Mouse (Mus musculus): ENCODE results near the gene Dlx4. TPM values are rescaled to one million over a fixed set of nuclear protein-coding genes. Genes with fewer than 3 reads are reported as not detected.

Dlx4 gene
- total and polyA plus RNA-seq, 3 experiments = 0.05 TPM; not detected in 2

DNA sequence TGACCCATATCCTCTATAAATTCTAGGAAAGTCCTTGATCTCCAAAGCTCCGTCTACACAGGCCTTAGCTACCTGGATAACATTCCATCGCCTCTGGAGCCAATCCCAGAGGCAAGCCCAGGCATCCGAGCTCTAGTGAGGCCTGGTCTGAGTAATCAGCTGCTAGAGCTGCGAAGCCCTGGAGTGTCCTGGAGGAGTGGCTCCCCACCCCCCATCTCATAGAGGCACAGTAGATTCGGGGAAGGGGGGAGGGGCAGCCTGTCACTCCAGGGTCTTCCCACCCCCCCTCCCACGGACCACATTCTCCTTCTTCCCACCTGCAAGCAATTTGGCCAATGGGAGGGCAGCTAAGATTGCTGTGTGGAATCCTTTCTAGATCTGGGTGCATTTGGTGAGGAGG lies 8.8 kb downstream of the Dlx4 start:
- ATAC-seq (ENCODE audit: extremely low read depth, insufficient number of reproducible peaks, low FRiP score, poor library complexity, severe bottlenecking) (no peak), DNase-seq (ENCODE audit: low spot score) (no peak)
- no peak for TF ChIP-seq TAL1 (conservative IDR thresholded peaks at IDR 0.05; ENCODE audit: low read depth, low read length)
- no peak for TF ChIP-seq GATA2 (IDR thresholded peaks at IDR 0.05; ENCODE audit: borderline replicate concordance, low read depth, low read length)
- TF ChIP-seq CTCF (IDR thresholded peaks at IDR 0.05; ENCODE audit: low read depth, low read length) = no peak
- TF ChIP-seq GATA1 (IDR thresholded peaks at IDR 0.05; ENCODE audit: borderline replicate concordance, low read length) = no peak
- TF ChIP-seq POLR2AphosphoS5 (IDR thresholded peaks at IDR 0.05; ENCODE audit: insufficient replicate concordance, low read depth, low read length) = no peak
- H3K36me3 ChIP-seq (replicated peaks) = no peaks in the 10 kb centered on the region
- H3K4me1 ChIP-seq (ENCODE audit: insufficient read depth, low read depth, low read length) = no peaks in the 10 kb centered on the region
- peaks cover 24% of the 10 kb centered on the region for H3K27me3 ChIP-seq (ENCODE audit: insufficient read depth, low read length)
- H3K4me3 ChIP-seq (ENCODE audit: low read depth, low read length) = no peak overlapping the region
- no peaks in the 10 kb centered on the region for H3K9me3 ChIP-seq (replicated peaks)

DNA sequence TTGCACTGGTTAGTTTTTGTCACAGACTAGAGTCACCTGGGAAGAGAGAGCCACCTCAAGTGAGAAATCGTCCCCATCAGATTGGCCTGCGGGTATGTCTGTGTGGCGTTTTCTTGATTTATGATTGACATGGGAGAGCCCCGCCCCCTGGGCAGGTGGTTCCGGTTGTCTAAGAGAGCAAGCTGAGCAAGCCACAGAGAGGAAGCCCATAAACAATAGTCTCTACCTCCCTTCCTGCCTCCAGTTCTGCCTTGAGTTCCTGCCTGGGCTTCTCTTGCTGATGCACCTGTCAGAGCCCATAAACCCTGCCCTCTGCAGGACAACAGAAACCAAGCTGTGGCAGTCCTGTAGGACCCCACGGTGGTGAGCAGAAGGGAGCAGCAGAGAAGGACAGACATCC lies 12.7 kb downstream of the Dlx4 start:
- Histone ChIP-seq H3K4me1 (ENCODE audit: insufficient read depth, low read depth, low read length) (no peaks in the 10 kb centered on the region), H3K9me3 (replicated peaks) (no peaks in the 10 kb centered on the region), H3K4me3 (ENCODE audit: low read depth, low read length) (no peak overlapping the region), H3K27me3 (ENCODE audit: insufficient read depth, low read length) (peaks cover 10% of the 10 kb centered on the region; the same call in 1 of the 2 replicates), H3K36me3 (replicated peaks) (no peaks in the 10 kb centered on the region)
- ATAC-seq (ENCODE audit: extremely low read depth, insufficient number of reproducible peaks, low FRiP score, poor library complexity, severe bottlenecking) (no peak), DNase-seq (ENCODE audit: low spot score) (no peak)
- TF ChIP-seq POLR2AphosphoS5 (IDR thresholded peaks at IDR 0.05; ENCODE audit: insufficient replicate concordance, low read depth, low read length) (no peak), GATA2 (IDR thresholded peaks at IDR 0.05; ENCODE audit: borderline replicate concordance, low read depth, low read length) (no peak), CTCF (IDR thresholded peaks at IDR 0.05; ENCODE audit: low read depth, low read length) (no peak), TAL1 (conservative IDR thresholded peaks at IDR 0.05; ENCODE audit: low read depth, low read length) (no peak)

- Histone ChIP-seq H3K36me3 (replicated peaks) (no peaks in the 10 kb centered on the region), H3K9me3 (replicated peaks) (no peaks in the 10 kb centered on the region), H3K27me3 (ENCODE audit: insufficient read depth, low read length) (peaks cover 12% of the 10 kb centered on the region; the same call in 1 of the 2 replicates), H3K4me1 (ENCODE audit: insufficient read depth, low read depth, low read length) (peaks cover 4% of the 10 kb centered on the region), H3K4me3 (ENCODE audit: low read depth, low read length) (no peak overlapping the region)
- no peak for ATAC-seq (ENCODE audit: extremely low read depth, insufficient number of reproducible peaks, low FRiP score, poor library complexity, severe bottlenecking)
- DNase-seq (ENCODE audit: low spot score) = no peak
- no peak for TF ChIP-seq CTCF (IDR thresholded peaks at IDR 0.05; ENCODE audit: low read depth, low read length)
Observed at GRCm38 (mm10) chr11:95130668-95131252, 15.3 kb downstream of the Dlx4 start.

DNA sequence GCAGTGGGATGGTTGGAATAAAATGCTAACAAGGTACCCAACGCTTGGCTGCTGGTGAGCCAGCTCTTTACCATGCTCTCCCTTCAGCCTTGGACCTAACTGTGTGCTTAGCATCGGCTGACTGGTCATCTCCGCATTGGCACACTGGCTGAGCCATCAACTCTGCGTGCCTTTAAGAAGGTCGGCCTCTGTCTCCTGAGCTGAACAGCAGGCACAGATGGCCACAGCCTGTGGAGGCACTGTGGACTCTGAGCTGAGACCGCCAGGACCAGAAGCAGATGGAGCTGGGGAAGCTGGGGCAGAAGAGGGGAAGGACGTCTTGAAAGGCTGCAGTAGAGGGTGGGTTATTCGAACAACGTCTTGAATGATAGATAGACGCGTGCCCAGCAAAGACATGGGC lies 17.7 kb downstream of the Dlx4 start:
- H3K36me3 ChIP-seq (replicated peaks) = no peaks in the 10 kb centered on the region
- TF ChIP-seq TAL1 (conservative IDR thresholded peaks at IDR 0.05; ENCODE audit: low read depth, low read length) (no peak), GATA2 (IDR thresholded peaks at IDR 0.05; ENCODE audit: borderline replicate concordance, low read depth, low read length) (no peak), CTCF (IDR thresholded peaks at IDR 0.05; ENCODE audit: low read depth, low read length) (no peak), GATA1 (IDR thresholded peaks at IDR 0.05; ENCODE audit: borderline replicate concordance, low read length) (no peak), POLR2AphosphoS5 (IDR thresholded peaks at IDR 0.05; ENCODE audit: insufficient replicate concordance, low read depth, low read length) (no peak)
- peaks cover 11% of the 10 kb centered on the region; the same call in 1 of the 2 replicates for H3K27me3 ChIP-seq (ENCODE audit: insufficient read depth, low read length)
- no peak for ATAC-seq (ENCODE audit: extremely low read depth, insufficient number of reproducible peaks, low FRiP score, poor library complexity, severe bottlenecking)
- no peak overlapping the region for H3K4me3 ChIP-seq (ENCODE audit: low read depth, low read length)
- peaks cover 4% of the 10 kb centered on the region for H3K4me1 ChIP-seq (ENCODE audit: insufficient read depth, low read depth, low read length)
- no peak for DNase-seq (ENCODE audit: low spot score)
- H3K9me3 ChIP-seq (replicated peaks) = no peaks in the 10 kb centered on the region

- peaks cover 17% of the 10 kb centered on the region for H3K27me3 ChIP-seq (ENCODE audit: insufficient read depth, low read length)
- TF ChIP-seq GATA2 (IDR thresholded peaks at IDR 0.05; ENCODE audit: borderline replicate concordance, low read depth, low read length) (no peak), GATA1 (IDR thresholded peaks at IDR 0.05; ENCODE audit: borderline replicate concordance, low read length) (no peak), POLR2AphosphoS5 (IDR thresholded peaks at IDR 0.05; ENCODE audit: insufficient replicate concordance, low read depth, low read length) (no peak), TAL1 (conservative IDR thresholded peaks at IDR 0.05; ENCODE audit: low read depth, low read length) (no peak), CTCF (IDR thresholded peaks at IDR 0.05; ENCODE audit: low read depth, low read length) (no peak)
- H3K9me3 ChIP-seq (replicated peaks) = no peaks in the 10 kb centered on the region
- no peak overlapping the region for H3K4me3 ChIP-seq (ENCODE audit: low read depth, low read length)
- no peaks in the 10 kb centered on the region for H3K36me3 ChIP-seq (replicated peaks)
- ATAC-seq (ENCODE audit: extremely low read depth, insufficient number of reproducible peaks, low FRiP score, poor library complexity, severe bottlenecking) (no peak), DNase-seq (ENCODE audit: low spot score) (no peak)
- H3K4me1 ChIP-seq (ENCODE audit: insufficient read depth, low read depth, low read length) = peaks cover 4% of the 10 kb centered on the region
Observed at GRCm38 (mm10) chr11:95126272-95127245, 19.5 kb downstream of the Dlx4 start.

DNA sequence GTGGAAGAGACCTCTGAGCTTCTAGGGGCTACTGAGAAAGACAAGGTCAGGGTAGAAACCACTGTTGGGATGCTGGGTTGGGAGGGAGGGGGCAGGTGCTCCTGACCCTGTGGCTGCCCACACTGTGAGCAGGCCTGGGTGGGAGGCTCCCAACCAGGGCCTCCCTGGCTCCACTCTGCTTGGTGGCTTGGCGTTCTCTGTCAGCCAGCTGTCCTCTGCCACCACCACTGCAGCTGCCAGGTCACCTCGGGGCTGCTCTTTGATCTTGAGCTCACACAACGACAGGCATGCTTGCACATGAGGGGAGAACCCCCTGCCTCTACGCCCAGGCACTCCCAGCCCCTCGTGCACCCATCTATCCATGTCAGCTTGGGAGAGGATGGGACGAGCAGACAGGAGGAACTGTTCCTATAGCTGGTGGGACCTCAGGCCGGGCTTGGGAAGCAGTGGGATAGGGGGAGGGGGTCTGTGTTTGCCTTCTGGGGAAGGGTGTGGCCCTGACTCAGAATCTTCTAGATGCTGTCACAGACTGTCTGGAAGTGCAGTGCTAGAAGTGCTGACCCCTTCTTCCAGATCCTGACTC lies 20.6 kb downstream of the Dlx4 start:
- peaks cover 4% of the 10 kb centered on the region for H3K4me1 ChIP-seq (ENCODE audit: insufficient read depth, low read depth, low read length)

More for the DNA sequence above, 20.6 kb downstream of the Dlx4 start:
- no peaks in the 10 kb centered on the region for H3K9me3 ChIP-seq (replicated peaks)
- H3K27me3 ChIP-seq (ENCODE audit: insufficient read depth, low read length) = peaks cover 19% of the 10 kb centered on the region
- ATAC-seq (ENCODE audit: extremely low read depth, insufficient number of reproducible peaks, low FRiP score, poor library complexity, severe bottlenecking) = no peak
- no peak overlapping the region for H3K4me3 ChIP-seq (ENCODE audit: low read depth, low read length)
- TF ChIP-seq POLR2AphosphoS5 (IDR thresholded peaks at IDR 0.05; ENCODE audit: insufficient replicate concordance, low read depth, low read length) (no peak), GATA2 (IDR thresholded peaks at IDR 0.05; ENCODE audit: borderline replicate concordance, low read depth, low read length) (no peak), CTCF (IDR thresholded peaks at IDR 0.05; ENCODE audit: low read depth, low read length) (no peak), TAL1 (conservative IDR thresholded peaks at IDR 0.05; ENCODE audit: low read depth, low read length) (no peak), GATA1 (IDR thresholded peaks at IDR 0.05; ENCODE audit: borderline replicate concordance, low read length) (no peak)
- DNase-seq (ENCODE audit: low spot score) = no peak
- no peaks in the 10 kb centered on the region for H3K36me3 ChIP-seq (replicated peaks)

All from G1E (cell line).